Comparison of ENCODE assay signal across 8 mouse cellular contexts in genomic region chr9:62122508-62123215, GRCm38 (mm10). TPM values are rescaled to one million over a fixed set of nuclear protein-coding genes. Genes with fewer than 3 reads are reported as not detected.
DNase-seq lines count a peak whose midpoint lies in the region; ATAC-seq and TF ChIP-seq lines count a peak whose summit lies in the region.

Gene Glce (minus strand): TSS chr9:62122655.

- intact Hi-C loops in heart, postnatal 25 days (cut with DNase I): loop anchor here (2.0 to 5.0 kb wide), 2 partner anchors 80 to 122 kb away; no protein-coding TSS in a partner anchor

- H3K27ac ChIP-seq in ES-E14 (ENCODE audit: insufficient read depth, low read depth, low read length, poor library complexity, severe bottlenecking): no peak within 1 kb of the TSS
- H3K27ac ChIP-seq in forebrain, embryonic 15.5 days (replicated peaks): peak within 1 kb of the TSS; percentile 92

- peak within 1 kb of the TSS; percentile 88 to 94 for H3K4me3 ChIP-seq in ES-E14 (ENCODE audit: insufficient read depth in 1 of 2, low read depth in 1 of 2, low read length in 2 of 2, poor library complexity in 1 of 2, severe bottlenecking in 1 of 2)
- peak within 1 kb of the TSS; percentile 63 for H3K4me3 ChIP-seq in forebrain, embryonic 15.5 days
- H3K4me3 ChIP-seq in lung, adult 2 months (replicated peaks; ENCODE audit: extremely low read depth, low read depth, low read length): peak within 1 kb of the TSS; percentile 100

- peak within 1 kb of the TSS; percentile 95 for H3K9ac ChIP-seq in ES-E14 (ENCODE audit: insufficient read depth, low read depth, low read length, poor library complexity, severe bottlenecking)
- H3K9ac ChIP-seq in forebrain, embryonic 15.5 days (replicated peaks): peak within 1 kb of the TSS; percentile 74

- no peaks in the 10 kb centered on the region for H3K36me3 ChIP-seq in ES-E14 (ENCODE audit: control insufficient read depth, insufficient read depth, low read length, poor library complexity, severe bottlenecking)
- H3K36me3 ChIP-seq in forebrain, embryonic 15.5 days: no peaks in the 10 kb centered on the region

- H3K4me2 ChIP-seq in forebrain, embryonic 15.5 days (replicated peaks): peak within 1 kb of the TSS; percentile 73

- TF ChIP-seq CTCF in lung, adult 2 months (IDR thresholded peaks at IDR 0.05; ENCODE audit: insufficient read depth, low read length): no peak

- TF ChIP-seq POLR2A in lung, adult 2 months (IDR thresholded peaks at IDR 0.05; ENCODE audit: borderline replicate concordance, extremely low read depth, low read depth, low read length): peak; percentile 86

- H3K27me3 ChIP-seq in forebrain, embryonic 15.5 days: no peaks in the 10 kb centered on the region

- peak; percentile 98 for DNase-seq in ES-E14 (ENCODE audit: low read depth, low spot score)
- DNase-seq in cerebellum, adult 11-12 months: peak; percentile 98
- DNase-seq in heart, postnatal 25 days (ENCODE audit: low spot score): peak; percentile 95
- DNase-seq in layer of hippocampus, adult 18-20 months (ENCODE audit: low spot score in 2 of 2): peak; percentile 98 to 99
- DNase-seq in lung, adult 2 months: peak; percentile 99
- DNase-seq in thymus, adult 18-20 months: peak; percentile 95 to 97

- in situ Hi-C loops in ES-E14 (cut with MboI; ENCODE audit: low sequenced_read_pairs in 2 of 2, unreplicated experiment in 2 of 2): no loop called here

- WGBS in forebrain, embryonic 15.5 days: under 1% methylated on average over 51 of the region's 51 CpGs
- WGBS in lung, adult 2 months: under 1% methylated on average over 51 of the region's 51 CpGs

- peak; percentile 100 for ATAC-seq in forebrain, embryonic 15.5 days (replicated peaks)
- ATAC-seq in neutrophil, adult 5-6 weeks (ENCODE audit: extremely low read depth, insufficient number of reproducible peaks, low FRiP score, poor library complexity, severe bottlenecking): peak; percentile 97

- H3K9me3 ChIP-seq in ES-E14 (ENCODE audit: control insufficient read depth, insufficient read depth, low read depth, low read length): no peaks in the 10 kb centered on the region
- H3K9me3 ChIP-seq in forebrain, embryonic 15.5 days: no peaks in the 10 kb centered on the region

- peaks cover 1 to 3% of the 10 kb centered on the region in 2 experiments; a peak in 1 of 4 replicates for H3K4me1 ChIP-seq in ES-E14 (ENCODE audit: control insufficient read depth in 2 of 2, insufficient read depth in 2 of 2, low read length in 2 of 2, poor library complexity in 1 of 2)
- H3K4me1 ChIP-seq in forebrain, embryonic 15.5 days: peaks cover 22% of the 10 kb centered on the region
- peaks cover 3% of the 10 kb centered on the region for H3K4me1 ChIP-seq in lung, adult 2 months (ENCODE audit: control insufficient read depth, insufficient read depth, low read length)

TF ChIP-seq in ES-E14, 5 proteins besides CTCF, POLR2A, EP300 and RAD21:
- TF ChIP-seq ZC3H11A (IDR thresholded peaks at IDR 0.05; ENCODE audit: borderline replicate concordance, low read depth, low read length) (no peak), CHD2 (IDR thresholded peaks at IDR 0.05; ENCODE audit: low read depth, low read length) (peak; percentile 98), ZNF384 (IDR thresholded peaks at IDR 0.05; ENCODE audit: low read depth, low read length) (no peak), HCFC1 (IDR thresholded peaks at IDR 0.05; ENCODE audit: borderline replicate concordance, insufficient read depth, low read length) (peak; percentile 52; the same call in 1 of the 2 replicates), MAFK (IDR thresholded peaks at IDR 0.05; ENCODE audit: insufficient read depth, low read depth, low read length) (0 out of 2 replicates have a peak, but pooled peaks have one; percentile 6)

RNA-seq across cellular contexts. Expression of gene Glce, which starts in this region (rescaled TPM):
- 44.8 and 52.6 TPM in 2 replicates for total RNA-seq in ES-E14 (2012; rRNA removed)
- polyA plus RNA-seq in forebrain, embryonic 15.5 days (2015; fragmentation: Nextera tagmentation; extraction: Ambion mirVana): 16.4 and 17.4 TPM in 2 replicates
- 10 to 100 TPM in 1 of 2 experiments, 1 to 10 TPM in 1; 9.4 to 10.1 TPM for total RNA-seq in heart, postnatal 25 days (2021)
- 10 to 100 TPM; 20.8 to 31.0 TPM for total RNA-seq in layer of hippocampus, adult 18-20 months (2021)
- 3.1 and 5.6 TPM in 2 replicates for polyA plus RNA-seq in lung, adult 2 months (2012; rRNA removed)
- 8.7 and 10.8 TPM in 2 replicates for total RNA-seq in neutrophil, adult 5-6 weeks (2017)
